Mouse (Mus musculus) yolk sac, embryonic 10.5 days (tissue): ENCODE data around the gene Gm20388.

Experiments used
- DNase-seq: peaks from one replicate; pipeline ENCODE4 v3.0.0-alpha.2; 2017; ENCODE audit warnings: low spot score

The Gm20388 gene

DNA sequence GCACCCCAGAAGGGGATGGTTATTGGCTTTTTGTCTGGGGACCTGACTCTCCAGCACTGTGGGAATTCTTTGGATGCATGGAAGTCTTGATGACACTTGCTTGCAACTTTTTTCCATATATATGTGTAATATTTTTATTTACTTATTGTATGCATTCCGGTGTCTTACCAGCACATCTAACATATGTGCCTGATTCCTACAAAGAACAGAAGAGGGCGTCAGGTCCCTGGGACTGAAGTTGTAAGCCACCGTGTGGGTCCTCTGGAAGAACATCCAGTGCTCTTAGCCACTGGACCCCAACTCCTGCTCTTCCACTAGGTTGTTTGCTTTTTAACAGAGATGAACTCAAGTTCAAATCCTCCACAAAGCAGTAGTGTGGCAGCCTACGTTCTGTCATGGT lies 459.8 kb downstream of the Gm20388 start:
- DNase-seq = no peak

DNA sequence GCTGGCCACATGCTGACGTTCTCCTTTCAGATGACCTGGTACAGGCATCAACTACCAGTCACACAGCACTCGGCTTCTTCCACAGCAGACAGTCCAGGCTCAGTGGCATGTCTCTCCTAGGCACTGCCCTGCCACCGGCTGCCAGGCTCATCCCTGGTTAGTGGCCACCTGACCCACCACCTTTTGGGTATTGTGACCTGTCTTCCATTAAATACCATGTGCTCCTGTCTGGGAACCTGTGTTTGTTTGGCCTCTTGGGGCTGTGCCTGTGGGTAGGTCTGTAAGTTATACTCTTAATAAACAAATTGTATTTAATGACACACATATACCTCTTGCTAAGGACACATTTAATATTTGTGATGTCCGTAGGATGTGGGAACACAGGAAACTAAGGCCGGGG lies 460.5 kb downstream of the Gm20388 start:
- no peak for DNase-seq

DNA sequence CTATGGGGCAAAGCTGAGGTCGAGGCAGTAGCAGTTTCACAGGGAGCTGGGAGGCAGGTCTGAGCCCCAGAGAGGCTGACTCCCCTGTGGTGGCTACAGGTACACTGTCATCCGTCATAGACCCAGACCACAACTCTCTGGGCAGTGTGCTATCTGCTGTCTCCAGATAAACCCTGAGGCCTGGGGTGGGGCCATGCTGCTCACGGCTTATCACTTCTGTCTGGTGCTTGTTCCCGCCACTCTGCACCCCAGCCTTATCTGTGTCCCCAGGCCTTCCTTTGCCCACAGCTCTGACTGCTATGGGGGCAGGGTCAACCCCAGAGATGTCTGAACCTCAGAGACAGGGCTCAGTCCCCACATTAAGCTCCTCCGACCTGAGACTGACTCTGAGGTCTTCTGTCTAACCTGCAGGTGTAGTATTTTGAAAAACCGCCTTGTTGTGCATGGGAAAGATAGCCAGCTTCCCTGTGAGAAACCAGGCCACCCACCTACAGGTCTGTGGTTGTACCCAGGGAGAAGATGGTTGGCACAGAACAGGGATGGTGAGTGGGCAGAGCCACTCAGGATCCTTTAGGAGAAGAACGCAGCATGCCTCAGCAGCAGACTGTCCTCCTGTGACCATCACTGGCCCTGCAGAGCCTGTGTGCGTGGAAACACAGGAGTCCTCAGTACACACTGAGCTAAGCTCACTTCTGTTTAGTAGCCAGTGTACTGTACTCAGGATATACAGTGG lies 461.2 kb downstream of the Gm20388 start:
- peak; percentile 63 for DNase-seq

DNA sequence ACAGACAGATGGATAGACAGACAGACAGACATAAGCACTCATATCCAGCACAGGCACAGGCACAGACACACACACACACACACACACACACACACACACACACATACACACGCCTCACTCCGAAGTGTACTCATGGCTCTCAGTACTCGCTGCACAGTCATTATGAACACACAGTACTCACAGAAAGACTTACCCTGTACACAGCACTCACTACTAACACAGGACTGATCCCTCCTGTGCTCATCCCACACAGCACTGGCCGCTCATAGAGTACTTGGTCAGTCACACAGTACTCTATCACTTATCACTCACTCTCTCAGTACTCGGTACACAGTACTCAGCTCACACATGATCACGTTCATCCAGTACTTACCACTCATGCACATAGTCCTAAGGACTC lies 462.0 kb downstream of the Gm20388 start:
- DNase-seq = no peak

DNA sequence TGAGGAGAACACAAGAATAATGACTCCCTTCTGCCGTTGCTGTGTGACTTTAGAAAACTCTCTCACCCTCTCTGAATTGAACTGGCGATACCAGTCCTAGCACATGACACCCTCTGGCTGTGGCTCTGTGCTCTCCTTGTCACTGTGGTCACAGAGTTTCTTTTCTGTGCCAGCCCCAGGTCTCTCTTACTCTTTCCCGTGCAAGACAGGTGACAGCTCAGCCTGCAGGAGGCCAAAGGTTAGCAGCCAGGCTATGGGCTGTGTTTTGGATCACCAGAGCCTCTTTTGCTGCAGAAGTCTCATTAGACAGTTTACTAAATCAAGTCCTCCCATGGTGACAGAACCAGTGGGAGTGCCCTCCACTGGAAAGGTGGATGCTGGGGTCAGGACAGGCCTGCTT lies 463.0 kb downstream of the Gm20388 start:
- DNase-seq = no peak

DNA sequence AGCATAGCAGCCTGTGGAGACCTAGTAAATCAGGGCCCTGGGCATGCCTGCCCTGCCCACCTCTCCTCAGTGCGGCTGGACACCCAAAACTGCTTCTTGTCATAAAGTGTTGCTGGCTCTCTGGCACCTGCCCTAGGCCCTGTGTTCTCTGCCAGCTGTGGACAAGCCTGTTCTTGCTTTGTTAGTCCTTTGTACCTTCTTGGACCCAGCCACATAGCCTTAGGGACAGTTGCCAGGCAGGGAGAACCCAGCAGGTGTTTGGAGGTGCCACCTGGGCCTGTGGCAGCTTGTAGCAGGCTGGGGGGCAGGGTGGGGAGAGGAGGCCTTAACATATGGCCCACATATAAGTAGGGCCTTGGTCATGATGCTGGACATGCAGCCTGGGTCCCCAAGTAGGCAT lies 463.4 kb downstream of the Gm20388 start:
- no peak for DNase-seq

DNA sequence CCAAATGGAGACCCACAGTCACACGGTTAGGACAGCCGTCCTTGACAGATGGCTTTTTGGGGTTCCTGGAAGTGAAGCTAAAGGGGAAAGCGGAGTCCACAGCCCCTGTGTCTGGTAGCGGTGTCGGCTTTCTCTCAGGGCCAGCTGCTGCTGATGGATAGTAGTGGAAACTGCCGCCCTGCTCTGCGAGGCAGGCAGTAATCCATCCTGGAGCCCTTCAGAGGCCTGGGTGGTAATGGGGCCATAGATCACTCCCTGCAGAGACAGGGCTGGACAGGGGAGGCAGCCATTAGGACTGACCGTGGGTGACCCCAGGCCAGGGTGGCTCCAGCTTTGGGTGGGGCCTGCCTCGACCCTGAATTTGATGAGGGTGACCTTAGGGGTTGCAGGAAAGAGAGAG lies 463.9 kb downstream of the Gm20388 start:
- peak; percentile 65 for DNase-seq

DNA sequence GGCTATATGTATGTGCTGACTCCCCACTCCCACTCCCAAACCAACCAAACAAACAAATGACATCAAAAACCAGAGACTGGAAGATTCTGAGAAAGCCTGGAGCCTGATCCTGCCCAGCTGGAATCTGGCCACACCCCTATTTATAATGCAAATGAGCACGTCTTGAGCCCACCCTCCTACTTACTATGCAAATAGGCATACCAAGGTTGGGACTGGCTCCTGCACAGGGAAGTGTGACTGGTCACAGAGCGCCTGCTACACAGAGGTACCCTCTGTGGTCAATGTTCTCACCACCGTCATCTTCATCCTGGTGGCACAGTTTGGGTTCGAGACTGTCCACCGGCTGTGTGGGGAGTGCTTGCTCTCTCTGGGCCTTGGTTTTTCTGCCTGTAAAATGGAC lies 464.5 kb downstream of the Gm20388 start:
- DNase-seq = no peak

DNA sequence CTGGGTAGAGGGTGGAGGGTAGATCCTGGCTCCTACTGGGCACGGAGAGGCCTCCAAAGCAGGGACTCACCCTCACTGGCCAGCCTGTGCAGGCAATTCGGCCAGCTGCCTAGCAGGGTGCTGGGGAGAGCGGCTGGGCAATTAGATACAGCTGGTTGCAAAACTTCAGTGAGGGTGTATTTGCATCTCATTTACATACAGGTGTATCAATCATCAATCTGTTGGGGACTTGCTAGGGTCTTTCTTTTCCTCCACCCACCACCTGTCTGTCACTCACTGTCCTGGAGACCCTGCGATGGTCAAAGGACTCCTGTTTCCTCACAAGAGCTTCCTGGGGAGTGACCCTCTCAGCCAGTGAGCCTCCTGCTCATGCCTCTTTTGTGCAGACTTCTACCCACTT lies 465.6 kb downstream of the Gm20388 start:
- no peak for DNase-seq

DNA sequence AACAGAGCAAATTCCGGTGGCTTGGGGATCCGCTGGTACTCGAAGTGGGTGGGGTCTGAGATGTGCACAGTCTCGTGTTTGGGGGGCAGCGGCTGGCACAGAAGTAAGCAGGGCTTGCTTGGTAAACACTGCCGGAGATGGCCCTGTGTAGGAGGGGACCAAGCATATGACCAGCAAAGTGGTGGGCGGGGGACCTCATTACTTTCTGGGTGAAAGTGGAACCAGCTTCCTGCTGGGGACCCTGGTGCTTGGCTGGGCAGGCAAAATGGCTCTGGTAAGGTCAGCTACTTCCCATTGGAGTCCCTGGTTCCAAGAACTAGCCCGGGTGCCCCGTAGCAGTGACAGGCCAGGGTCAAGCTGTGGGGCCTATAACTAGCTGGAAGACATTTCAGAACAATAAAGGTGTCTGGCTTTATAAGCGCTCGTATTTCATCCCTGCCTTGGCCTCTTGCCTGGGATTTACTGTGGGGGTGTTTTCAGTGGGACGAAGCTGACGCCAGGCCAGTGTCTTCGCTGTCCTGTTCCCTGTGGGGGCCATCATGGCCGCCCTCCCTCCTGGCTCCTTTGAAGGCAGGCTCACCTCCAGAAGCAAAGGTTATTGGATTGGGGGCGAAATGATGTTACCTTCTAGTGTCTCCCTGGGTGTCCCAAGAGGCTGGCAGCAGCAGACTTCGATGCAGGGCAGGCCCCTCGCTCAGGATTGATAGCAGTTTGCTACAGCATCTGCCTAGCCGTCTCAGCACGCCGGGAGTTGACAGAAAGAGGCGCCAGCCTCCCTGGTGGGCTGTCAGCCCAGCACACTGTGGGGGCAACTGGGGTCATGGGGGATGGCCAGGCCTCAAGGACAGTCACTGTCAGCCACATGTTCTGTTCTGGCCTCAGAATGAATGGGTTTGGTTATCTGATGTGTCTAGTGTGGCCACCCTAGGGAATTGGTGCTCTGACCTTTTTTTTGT lies 466.5 kb downstream of the Gm20388 start:
- DNase-seq = no peak

DNA sequence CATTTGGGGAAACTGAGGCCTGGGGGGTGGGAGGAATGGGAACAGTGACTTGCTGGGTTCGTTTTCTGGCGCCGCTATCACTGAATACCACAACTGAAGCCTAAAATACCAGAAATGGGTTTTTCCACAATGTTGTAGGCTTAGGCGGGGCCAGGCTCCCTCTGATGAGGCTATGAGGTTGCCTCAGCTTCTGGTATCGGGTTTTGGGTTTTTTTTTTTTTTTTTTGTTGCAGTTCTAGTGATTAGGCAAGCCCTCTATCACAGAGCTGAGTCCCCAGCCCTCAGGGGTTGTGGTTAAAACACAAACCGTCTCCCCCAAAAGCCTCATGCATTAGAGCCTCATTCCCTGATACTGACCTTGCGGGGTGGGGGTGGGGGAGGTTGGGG lies 467.2 kb downstream of the Gm20388 start:
- DNase-seq = no peak

DNA sequence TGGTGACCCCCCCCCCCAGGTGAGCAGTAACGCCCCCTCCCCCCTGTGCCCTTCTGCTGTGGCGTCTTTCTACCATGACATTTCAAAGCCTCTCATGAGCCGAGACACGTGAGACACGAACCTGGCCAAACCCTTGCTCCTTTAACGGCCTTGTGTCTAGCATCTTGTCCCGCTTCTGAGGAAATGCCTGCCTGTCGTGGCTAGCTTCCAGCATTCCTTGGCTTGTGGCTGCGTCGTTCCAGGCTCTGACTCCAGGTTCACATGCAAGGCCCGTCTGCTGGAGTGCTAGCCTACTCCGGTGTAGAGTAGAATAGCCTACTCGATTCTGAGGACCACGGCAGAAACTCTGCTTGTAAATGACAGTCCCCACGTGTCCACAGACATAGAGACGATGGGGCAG lies 467.7 kb downstream of the Gm20388 start:
- DNase-seq = no peak

DNA sequence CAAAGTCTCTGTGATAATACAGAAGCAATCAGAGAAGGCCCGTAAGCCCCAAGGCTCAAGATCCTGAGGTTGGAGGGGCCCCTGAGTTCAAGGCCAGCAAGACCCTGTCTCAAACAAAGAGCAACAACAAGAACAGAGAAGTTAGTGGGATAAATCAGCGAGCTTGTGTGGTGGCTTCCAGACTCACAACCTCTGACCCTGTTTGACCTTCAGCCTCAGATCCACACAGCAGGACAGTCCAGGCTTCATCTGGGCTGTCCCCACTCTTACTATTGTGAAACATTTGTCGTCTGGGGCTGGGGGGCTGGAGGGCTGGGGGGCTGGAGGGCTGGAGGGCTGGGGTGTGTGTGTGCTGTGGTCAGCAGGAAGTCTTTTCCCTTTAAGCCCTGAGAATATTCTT lies 468.4 kb downstream of the Gm20388 start:
- no peak for DNase-seq

DNA sequence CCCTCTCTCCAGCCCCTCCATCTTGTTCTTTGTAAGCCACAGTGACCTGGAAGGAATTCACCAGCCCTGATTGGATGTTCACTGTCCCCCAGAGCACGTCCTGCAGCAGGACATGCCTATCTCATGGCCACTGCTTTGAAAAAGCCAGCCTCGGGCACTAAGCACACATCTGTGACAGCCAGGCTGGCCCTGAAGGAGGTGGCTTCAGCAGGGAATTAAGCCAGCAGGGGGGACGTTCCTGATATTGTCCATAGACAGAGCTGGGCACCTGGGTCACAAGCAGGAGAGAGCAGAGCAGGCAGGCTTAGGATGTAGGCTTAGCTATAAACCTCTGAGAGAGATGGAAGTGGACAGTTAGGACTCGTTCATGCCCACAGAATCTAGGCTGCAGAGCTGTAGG lies 471.2 kb downstream of the Gm20388 start:
- no peak for DNase-seq

DNA sequence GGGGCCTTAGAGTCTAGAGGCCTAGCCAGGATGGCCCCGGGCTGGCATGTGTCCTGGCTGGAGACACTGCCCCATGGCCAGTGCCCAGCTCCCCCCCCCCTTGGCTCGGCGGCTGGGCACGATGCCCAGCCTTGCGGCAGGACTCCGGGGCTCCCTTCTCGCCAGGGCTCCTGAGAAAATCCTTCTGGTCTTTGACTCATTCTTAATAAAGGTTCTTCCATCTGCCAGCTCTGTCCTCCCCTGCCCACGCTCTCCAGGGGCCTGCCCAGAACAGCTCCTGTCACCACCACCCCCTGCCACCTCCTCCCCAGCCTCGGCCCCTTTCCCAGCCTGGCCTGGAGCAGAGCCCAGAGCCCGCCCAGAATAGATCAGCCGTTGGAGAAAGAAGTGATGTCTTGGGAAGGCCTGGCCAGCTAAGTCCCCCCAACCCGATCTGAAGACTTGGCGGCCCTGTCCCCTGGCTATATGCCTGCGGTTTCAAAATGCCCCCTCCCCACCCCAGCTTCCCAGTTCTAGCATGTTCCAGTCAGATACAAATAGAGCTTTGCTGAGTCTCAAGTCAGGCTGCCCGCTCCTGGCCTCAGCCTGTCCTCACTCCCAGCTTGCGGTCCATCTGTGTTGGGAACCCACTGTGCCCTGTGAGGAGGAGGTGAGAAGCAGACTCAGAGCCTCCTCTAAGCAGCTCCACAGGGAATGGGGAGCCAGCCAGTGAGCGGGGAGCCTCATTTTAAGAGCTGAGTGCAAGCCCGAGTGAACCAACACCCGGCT lies 472.0 kb downstream of the Gm20388 start:
- DNase-seq = no peak

DNA sequence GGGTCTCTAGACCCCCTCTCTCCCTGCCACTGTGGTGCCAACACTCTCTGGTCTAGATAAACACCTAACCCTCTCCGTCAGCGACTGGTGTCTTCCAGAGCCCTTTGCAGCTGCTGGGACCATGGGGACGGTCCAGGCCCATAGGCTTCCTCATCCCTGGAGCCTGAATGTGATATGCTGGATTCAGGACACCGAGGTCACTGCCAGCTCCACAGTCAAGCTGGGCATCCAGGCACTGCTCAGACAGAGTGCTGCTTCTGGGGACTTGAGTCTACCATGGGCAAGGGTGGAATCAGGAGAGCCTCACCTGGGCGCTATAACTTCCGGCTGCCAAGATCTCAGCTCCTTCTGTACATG lies 472.5 kb downstream of the Gm20388 start:
- DNase-seq = no peak

DNA sequence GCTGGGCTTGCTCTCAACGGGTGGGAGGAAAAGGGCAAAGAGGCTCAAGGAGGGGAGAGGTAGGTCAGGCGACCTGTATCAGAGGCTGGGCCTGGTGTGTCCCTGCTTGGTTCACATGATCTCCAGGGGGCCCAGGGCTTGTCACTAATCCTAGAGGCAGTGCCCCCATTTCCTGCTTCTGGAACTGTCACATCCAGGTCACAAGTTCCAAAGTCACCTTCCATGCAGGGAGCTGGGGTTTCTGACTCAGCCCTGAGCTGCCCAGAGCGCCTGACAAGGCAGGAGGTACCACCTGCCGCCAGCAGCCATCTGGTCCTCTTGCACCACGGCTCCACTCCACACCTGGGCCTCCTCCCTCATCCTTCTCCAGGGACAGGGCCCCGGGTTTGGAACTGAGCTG lies 473.1 kb downstream of the Gm20388 start:
- DNase-seq = no peak

DNA sequence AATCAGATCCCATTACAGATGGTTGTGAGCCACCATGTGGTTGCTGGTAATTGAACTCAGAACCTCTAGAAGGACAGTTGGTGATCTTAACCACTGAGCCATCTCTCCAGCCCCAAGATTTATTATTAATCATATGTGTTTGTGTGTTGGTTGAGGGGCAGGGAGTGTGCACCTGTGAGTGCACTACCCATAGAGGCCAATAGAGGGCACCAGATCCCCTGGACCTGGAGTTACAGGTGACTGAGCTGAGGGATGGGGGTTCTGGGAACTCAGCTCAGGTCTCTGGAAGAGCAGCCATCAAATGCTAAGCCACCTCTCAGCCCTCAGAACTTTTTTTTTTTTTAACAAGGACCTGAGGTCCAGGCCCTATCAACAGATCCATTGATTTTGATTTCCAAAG lies 474.1 kb downstream of the Gm20388 start:
- no peak for DNase-seq

DNA sequence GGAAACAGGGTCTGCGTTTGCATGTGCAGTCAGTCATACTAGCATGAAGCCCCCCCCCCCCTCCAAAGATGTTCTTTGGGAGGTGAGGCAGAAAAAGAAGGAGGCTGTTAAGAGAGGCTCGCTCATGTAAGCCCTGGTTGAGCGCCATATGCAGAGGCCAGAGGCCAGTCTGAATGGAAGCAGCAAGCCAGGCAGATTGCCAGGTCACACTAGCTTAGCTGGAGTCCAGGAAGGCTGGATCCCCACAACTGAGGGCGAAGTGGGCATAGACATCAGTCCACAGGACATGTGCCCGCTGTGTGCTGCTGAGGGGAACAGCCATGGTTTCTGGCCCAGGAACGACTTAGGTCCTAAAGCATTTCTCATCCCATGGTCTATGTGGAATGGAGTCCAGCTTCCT lies 477.6 kb downstream of the Gm20388 start:
- DNase-seq = no peak

DNA sequence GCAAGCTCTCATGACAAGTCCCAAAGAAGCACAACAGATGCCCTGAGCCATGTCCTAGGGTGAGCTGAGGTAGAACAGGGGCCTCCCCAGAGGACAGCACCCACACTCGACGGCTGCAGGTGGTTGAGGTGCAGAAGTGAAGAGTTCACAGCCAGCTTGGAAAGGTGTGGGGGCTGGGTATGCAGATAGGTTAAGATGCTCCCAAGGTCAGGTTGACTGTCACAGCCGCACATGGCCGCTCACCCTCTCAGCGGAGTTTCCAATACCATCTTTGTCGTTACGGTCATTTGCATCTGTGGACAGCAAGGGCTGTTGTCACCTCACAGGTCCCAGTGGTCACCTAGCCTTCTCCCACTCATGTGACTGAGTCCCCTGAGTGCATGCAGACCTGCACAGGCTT lies 480.0 kb downstream of the Gm20388 start:
- DNase-seq = no peak

DNA sequence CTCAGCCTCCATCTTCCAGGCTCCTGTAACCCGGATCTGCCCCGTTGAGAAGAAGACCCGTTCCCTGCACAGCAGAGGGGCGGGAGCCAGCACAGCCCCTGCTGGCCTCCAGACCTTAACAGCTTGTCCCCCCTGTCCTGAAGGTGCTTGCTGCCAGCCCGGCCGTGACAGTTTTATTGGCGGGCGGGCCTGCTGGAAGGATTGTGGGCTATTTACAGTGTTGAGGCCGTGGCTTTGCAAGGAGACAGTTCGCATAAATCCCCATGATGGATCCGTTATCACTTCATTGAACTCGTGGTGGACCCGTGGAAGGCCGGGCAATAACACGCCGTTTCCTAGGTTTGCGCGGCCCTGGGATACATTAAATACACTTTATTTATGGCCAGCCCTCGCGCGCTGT lies 481.2 kb downstream of the Gm20388 start:
- no peak for DNase-seq

DNA sequence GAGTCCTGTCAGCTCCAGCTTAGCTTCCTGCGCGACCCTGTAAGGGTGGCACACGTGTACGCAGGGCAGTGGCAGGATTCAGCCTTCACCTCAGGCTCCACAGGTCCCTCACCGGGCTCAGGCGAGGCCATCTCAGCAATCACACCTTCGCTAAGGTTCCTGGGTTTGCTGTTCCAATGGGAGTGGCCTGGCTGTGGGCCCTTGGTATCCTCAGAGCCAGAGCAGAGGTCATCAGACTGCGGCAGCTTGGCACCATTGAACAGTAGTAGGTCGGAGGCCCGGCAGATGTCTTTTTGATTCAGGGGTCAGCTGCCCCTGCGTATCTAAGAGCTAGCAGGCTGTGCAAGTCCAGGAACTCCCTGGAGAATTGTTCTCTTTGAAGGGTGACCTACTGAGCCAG lies 482.4 kb downstream of the Gm20388 start:
- DNase-seq = no peak

DNA sequence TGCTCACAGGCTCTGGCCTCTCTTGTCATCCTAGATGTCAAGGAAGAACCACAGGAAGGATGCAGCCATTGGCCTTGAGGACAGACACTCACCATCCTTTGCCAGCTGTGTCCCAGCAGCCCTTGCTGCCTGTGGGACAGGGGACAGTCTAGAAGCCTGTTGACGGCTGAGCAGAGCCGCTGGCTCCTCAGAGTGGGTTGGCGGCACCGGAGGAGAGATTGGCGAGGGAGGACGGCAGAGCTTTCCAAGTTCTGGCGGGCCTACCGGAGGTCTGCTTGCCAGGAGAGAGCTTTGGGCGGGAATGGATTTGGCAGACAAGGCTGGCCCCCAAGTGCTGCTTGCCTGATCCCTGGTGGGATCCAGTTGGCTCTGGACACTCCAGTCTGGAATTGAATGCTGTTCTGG lies 483.2 kb downstream of the Gm20388 start:
- DNase-seq = no peak
